Mouse (Mus musculus) kidney, embryonic 15.5 days (tissue): ENCODE measurements around the gene Grik4. TPM values are rescaled to one million over a fixed set of nuclear protein-coding genes. Genes with fewer than 3 reads are reported as not detected.

Experiments used
- ATAC-seq: fragments of 200-750 bp; cut with Nextera tagmentation; replicated peaks from 2 replicates; pipeline ENCODE4 v1.8.0; 2017; ENCODE audit warnings: moderate TSS enrichment; ENCODE audit not compliant: low FRiP score
- H3K27ac ChIP-seq: fragments of 300-500 bp; sonication (generic); 2 replicates; pipeline ENCODE4 v1.5.1; 2015; ENCODE audit warnings: mild to moderate bottlenecking, inconsistent platforms
- H3K27me3 ChIP-seq: fragments of 300-500 bp; sonication (generic); 2 replicates; pipeline ENCODE4 v1.6.1; 2015; ENCODE audit warnings: inconsistent platforms
- H3K36me3 ChIP-seq: fragments of 300-500 bp; sonication (generic); 2 replicates; pipeline ENCODE4 v1.6.1; 2015; ENCODE audit warnings: inconsistent platforms
- H3K4me1 ChIP-seq: fragments of 300-500 bp; sonication (generic); 2 replicates; pipeline ENCODE4 v1.6.1; 2015; ENCODE audit warnings: inconsistent platforms
- H3K4me2 ChIP-seq: fragments of 300-500 bp; sonication (generic); 2 replicates; pipeline ENCODE4 v1.6.1; 2015; ENCODE audit warnings: moderate library complexity, mild to moderate bottlenecking, inconsistent platforms
- H3K4me3 ChIP-seq: fragments of 300-500 bp; sonication (generic); replicated peaks from 2 replicates; pipeline ENCODE4 v1.5.1; 2015; ENCODE audit warnings: mild to moderate bottlenecking, inconsistent platforms
- H3K9ac ChIP-seq: fragments of 300-500 bp; sonication (generic); 2 replicates; pipeline ENCODE4 v1.6.1; 2015; ENCODE audit warnings: mild to moderate bottlenecking, inconsistent platforms
- H3K9me3 ChIP-seq: fragments of 300-500 bp; sonication (generic); replicated peaks from 2 replicates; pipeline ENCODE4 v1.6.1; 2016; ENCODE audit warnings: inconsistent platforms
- WGBS: fragments of 180-500 bp; shearing (Covaris S2); methylation state at CpG from one replicate; pipeline ENCODE4 v1.1.7; 2015; ENCODE audit warnings: mixed read lengths; 5-methylcytosine and 5-hydroxymethylcytosine counted together
- polyA plus RNA-seq: library from polyadenylated mRNA; unstranded; fragments of >200 nt; fragmentation: Nextera tagmentation; extraction: Ambion mirVana; gene quantifications from 2 replicates; pipeline ENCODE4 v1.2.1, GENCODE M21; 2015

The Grik4 gene
- polyA plus RNA-seq, 1 experiment from 2014 or later, result 4.0 TPM

- Histone ChIP-seq H3K9ac (peak overlapping the region; percentile 89), H3K4me1 (peaks cover 28% of the 10 kb centered on the region), H3K9me3 (no peaks in the 10 kb centered on the region), H3K4me2 (peak overlapping the region; percentile 100), H3K27ac (peak overlapping the region; percentile 67; the same call in 1 of the 2 replicates), H3K27me3 (peaks cover 19% of the 10 kb centered on the region), H3K36me3 (no peaks in the 10 kb centered on the region), H3K4me3 (peak overlapping the region; percentile 83)
- WGBS, result 13% methylated on average over 9 of the region's 9 CpGs
- ATAC-seq, result peak; percentile 21
These were observed 1.2 kb downstream of the Grik4 start for GRCm38 (mm10) chr9:42943057-42943529.

- WGBS, result 55% methylated on average over 4 of the region's 4 CpGs
- H3K4me3 ChIP-seq, result no peak overlapping the region
- peaks cover 31% of the 10 kb centered on the region for H3K4me1 ChIP-seq
- peak overlapping the region; percentile 100; the same call in 1 of the 2 replicates for H3K4me2 ChIP-seq
- ATAC-seq, result no peak
- no peaks in the 10 kb centered on the region for H3K9me3 ChIP-seq
- no peaks in the 10 kb centered on the region for H3K36me3 ChIP-seq
- no peak overlapping the region for H3K9ac ChIP-seq
- H3K27ac ChIP-seq, result no peak overlapping the region
- peaks cover 18% of the 10 kb centered on the region for H3K27me3 ChIP-seq
These were observed 2.1 kb downstream of the Grik4 start for GRCm38 (mm10) chr9:42942148-42942547.

GRCm38 (mm10) chr9:42932146-42932545 is 12.1 kb downstream of the Grik4 start:
- no peaks in the 10 kb centered on the region for H3K9me3 ChIP-seq
- no peaks in the 10 kb centered on the region for H3K36me3 ChIP-seq
- peaks cover 12% of the 10 kb centered on the region for H3K27me3 ChIP-seq
- H3K4me2 ChIP-seq, result no peak overlapping the region
- no peak for ATAC-seq
- 29% methylated on average over 7 of the region's 7 CpGs for WGBS
- H3K9ac ChIP-seq, result no peak overlapping the region
- H3K4me1 ChIP-seq, result peaks cover 35% of the 10 kb centered on the region
- no peak overlapping the region for H3K4me3 ChIP-seq
- H3K27ac ChIP-seq, result no peak overlapping the region

- H3K27ac ChIP-seq, result no peak overlapping the region
- ATAC-seq, result peak; percentile 30; the same call in 1 of the 2 replicates
- WGBS, result 57% methylated on average over 10 of the region's 10 CpGs
These were observed 16.8 kb downstream of the Grik4 start for GRCm38 (mm10) chr9:42927498-42927897.

GRCm38 (mm10) chr9:42926564-42926963 is 17.7 kb downstream of the Grik4 start:
- no peak for ATAC-seq
- Histone ChIP-seq H3K27me3 (0 out of 2 replicates have a peak, but pooled peaks cover under 1% of the 10 kb centered on the region), H3K9ac (no peak overlapping the region), H3K4me2 (no peak overlapping the region), H3K4me1 (peaks cover 41% of the 10 kb centered on the region), H3K36me3 (no peaks in the 10 kb centered on the region), H3K4me3 (no peak overlapping the region), H3K27ac (no peak overlapping the region), H3K9me3 (no peaks in the 10 kb centered on the region)
- whole genome bisulfite sequencing, result 83% methylated on average over 6 of the region's 6 CpGs

More at GRCm38 (mm10) chr9:42927498-42927897, 16.8 kb downstream of the Grik4 start:
- no peaks in the 10 kb centered on the region for H3K36me3 ChIP-seq
- H3K4me1 ChIP-seq, result peaks cover 47% of the 10 kb centered on the region
- no peak overlapping the region for H3K4me2 ChIP-seq
- H3K4me3 ChIP-seq, result no peak overlapping the region
- no peak overlapping the region for H3K9ac ChIP-seq
- H3K27me3 ChIP-seq, result peaks cover 6% of the 10 kb centered on the region; the same call in 1 of the 2 replicates
- H3K9me3 ChIP-seq, result no peaks in the 10 kb centered on the region

GRCm38 (mm10) chr9:42921830-42922229 is 22.5 kb downstream of the Grik4 start:
- Histone ChIP-seq H3K4me2 (no peak overlapping the region), H3K9me3 (no peaks in the 10 kb centered on the region)
- WGBS, result 78% methylated on average over 4 of the region's 4 CpGs

GRCm38 (mm10) chr9:42920190-42920589 is 24.1 kb downstream of the Grik4 start:
- WGBS, result 53% methylated on average over 7 of the region's 7 CpGs
- Histone ChIP-seq H3K27me3 (no peaks in the 10 kb centered on the region), H3K9ac (no peak overlapping the region), H3K36me3 (no peaks in the 10 kb centered on the region), H3K4me3 (no peak overlapping the region), H3K4me2 (no peak overlapping the region), H3K27ac (no peak overlapping the region), H3K4me1 (peaks cover 33% of the 10 kb centered on the region), H3K9me3 (no peaks in the 10 kb centered on the region)
- no peak for ATAC-seq

More at GRCm38 (mm10) chr9:42921830-42922229, 22.5 kb downstream of the Grik4 start:
- Histone ChIP-seq H3K36me3 (no peaks in the 10 kb centered on the region), H3K9ac (no peak overlapping the region), H3K4me1 (peaks cover 33% of the 10 kb centered on the region), H3K27ac (0 out of 2 replicates have a peak overlapping the region, but pooled peaks have one; percentile 14), H3K4me3 (no peak overlapping the region), H3K27me3 (no peaks in the 10 kb centered on the region)
- ATAC-seq, result no peak

- Histone ChIP-seq H3K27ac (no peak overlapping the region), H3K4me2 (no peak overlapping the region), H3K36me3 (no peaks in the 10 kb centered on the region), H3K27me3 (no peaks in the 10 kb centered on the region), H3K9ac (no peak overlapping the region), H3K4me1 (peaks cover 22% of the 10 kb centered on the region), H3K4me3 (no peak overlapping the region), H3K9me3 (no peaks in the 10 kb centered on the region)
- ATAC-seq, result no peak
- 86% methylated on average over 7 of the region's 7 CpGs for WGBS
These were observed 26.4 kb downstream of the Grik4 start for GRCm38 (mm10) chr9:42917911-42918310.

GRCm38 (mm10) chr9:42913201-42913600 is 31.1 kb downstream of the Grik4 start:
- H3K4me3 ChIP-seq, result no peak overlapping the region
- WGBS, result 79% methylated on average over 2 of the region's 2 CpGs
- H3K9ac ChIP-seq, result no peak overlapping the region
- peaks cover 18% of the 10 kb centered on the region for H3K4me1 ChIP-seq
- H3K27ac ChIP-seq, result no peak overlapping the region
- ATAC-seq, result no peak
- no peaks in the 10 kb centered on the region for H3K27me3 ChIP-seq
- no peaks in the 10 kb centered on the region for H3K36me3 ChIP-seq
- H3K9me3 ChIP-seq, result no peaks in the 10 kb centered on the region
- H3K4me2 ChIP-seq, result no peak overlapping the region

- WGBS, result 16% methylated on average over 8 of the region's 8 CpGs
- no peaks in the 10 kb centered on the region for H3K36me3 ChIP-seq
- no peak overlapping the region for H3K9ac ChIP-seq
- H3K27me3 ChIP-seq, result no peaks in the 10 kb centered on the region
- peak; percentile 81 for ATAC-seq
- H3K4me1 ChIP-seq, result peaks cover 42% of the 10 kb centered on the region
- no peaks in the 10 kb centered on the region for H3K9me3 ChIP-seq
- H3K4me2 ChIP-seq, result peak overlapping the region; percentile 34
- H3K27ac ChIP-seq, result peak overlapping the region; percentile 86
- no peak overlapping the region for H3K4me3 ChIP-seq
These were observed 35.5 kb downstream of the Grik4 start for GRCm38 (mm10) chr9:42908657-42909313.

GRCm38 (mm10) chr9:42906995-42907394 is 37.3 kb downstream of the Grik4 start:
- H3K4me2 ChIP-seq, result no peak overlapping the region
- no peak overlapping the region for H3K4me3 ChIP-seq
- 58% methylated on average over 3 of the region's 3 CpGs for WGBS
- no peak for ATAC-seq
- no peaks in the 10 kb centered on the region for H3K27me3 ChIP-seq
- H3K36me3 ChIP-seq, result no peaks in the 10 kb centered on the region
- H3K4me1 ChIP-seq, result peaks cover 50% of the 10 kb centered on the region
- H3K27ac ChIP-seq, result 0 out of 2 replicates have a peak overlapping the region, but pooled peaks have one; percentile 86
- H3K9ac ChIP-seq, result no peak overlapping the region
- no peaks in the 10 kb centered on the region for H3K9me3 ChIP-seq

GRCm38 (mm10) chr9:42898091-42898591 is 46.2 kb downstream of the Grik4 start:
- H3K36me3 ChIP-seq, result no peaks in the 10 kb centered on the region
- peak overlapping the region; percentile 52 for H3K4me3 ChIP-seq
- H3K9ac ChIP-seq, result no peak overlapping the region
- H3K9me3 ChIP-seq, result no peaks in the 10 kb centered on the region
- H3K27ac ChIP-seq, result no peak overlapping the region
- peak overlapping the region; percentile 97 for H3K4me2 ChIP-seq
- 11% methylated on average over 11 of the region's 11 CpGs for WGBS
- no peak; the same call in 1 of the 2 replicates for ATAC-seq
- peaks cover 34% of the 10 kb centered on the region for H3K4me1 ChIP-seq
- peaks cover 15% of the 10 kb centered on the region; the same call in 1 of the 2 replicates for H3K27me3 ChIP-seq
